Mouse (Mus musculus): ENCODE results near the gene Fggy.

DNA sequence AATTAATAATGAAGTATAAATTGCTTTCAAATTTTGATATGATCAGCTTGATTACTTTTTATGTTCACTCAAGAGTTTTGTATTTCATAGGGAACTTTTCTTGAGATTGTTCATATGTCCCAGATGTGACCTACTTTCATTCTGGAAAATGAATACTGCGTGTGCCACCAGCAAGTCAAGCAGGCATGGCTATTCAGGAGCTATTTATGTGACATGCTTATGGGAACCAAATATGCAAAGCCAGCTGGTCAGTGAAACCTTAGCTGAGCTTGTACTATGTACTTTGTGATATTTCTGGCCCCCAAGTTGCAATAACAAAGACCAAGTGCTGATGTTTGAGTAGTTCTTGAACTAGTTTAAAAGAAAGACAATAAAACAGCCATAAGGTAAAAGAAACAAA lies 390.6 kb downstream of the Fggy start:
- no peak for TF ChIP-seq CTCF (IDR thresholded peaks at IDR 0.05; ENCODE audit: low read depth)
- no peak for TF ChIP-seq EP300 (optimal IDR thresholded peaks at IDR 0.05)
